Comparison of ENCODE assay signal across 8 mouse cellular contexts in genomic region chr11:107130221-107130788, GRCm38 (mm10). TPM values are rescaled to one million over a fixed set of nuclear protein-coding genes. Genes with fewer than 3 reads are reported as not detected.
A peak's percentile ranks its signal among the peaks of the same experiment; 100 is the strongest.
DNase-seq lines count a peak whose midpoint lies in the region; ATAC-seq lines count a peak whose summit lies in the region.

No protein-coding gene starts in this region.

- peak overlapping the region; percentile 97; the same call in 1 of the 2 replicates for H3K27ac ChIP-seq in forebrain, embryonic 13.5 days
- peak overlapping the region; percentile 98; the same call in 1 of the 2 replicates for H3K27ac ChIP-seq in liver, embryonic 11.5 days (ENCODE audit: low read depth, low read length)
- 0 out of 2 replicates have a peak overlapping the region, but pooled peaks have one; percentile 96 for H3K27ac ChIP-seq in stomach, embryonic 16.5 days (ENCODE audit: low read length)

- peaks cover 36% of the 10 kb centered on the region for H3K4me1 ChIP-seq in forebrain, embryonic 13.5 days
- peaks cover 20% of the 10 kb centered on the region for H3K4me1 ChIP-seq in liver, embryonic 11.5 days (replicated peaks; ENCODE audit: control insufficient read depth, insufficient read depth, low read length)
- peaks cover 12% of the 10 kb centered on the region for H3K4me1 ChIP-seq in stomach, embryonic 16.5 days (ENCODE audit: control insufficient read depth, insufficient read depth, low read length)

- no peak for ATAC-seq in CD4-positive, CD25-positive, alpha-beta regulatory T cell, adult 4 months
- no peak for ATAC-seq in forebrain, embryonic 13.5 days
- ATAC-seq in liver, embryonic 11.5 days (replicated peaks; ENCODE audit: low FRiP score), result no peak
- ATAC-seq in stomach, embryonic 16.5 days (ENCODE audit: insufficient read depth, low FRiP score), result no peak

- H3K4me3 ChIP-seq in forebrain, embryonic 13.5 days, result peak overlapping the region; percentile 85
- H3K4me3 ChIP-seq in liver, embryonic 11.5 days (ENCODE audit: low read depth, low read length), result peak overlapping the region; percentile 95
- H3K4me3 ChIP-seq in stomach, embryonic 16.5 days (replicated peaks; ENCODE audit: low read length), result peak overlapping the region; percentile 88

- 1% methylated on average over 18 of the region's 18 CpGs for WGBS in forebrain, embryonic 13.5 days
- WGBS in liver, embryonic 11.5 days, result 2% methylated on average over 18 of the region's 18 CpGs
- WGBS in stomach, embryonic 16.5 days, result 1% methylated on average over 18 of the region's 18 CpGs

- peak overlapping the region; percentile 75 for H3K4me2 ChIP-seq in forebrain, embryonic 13.5 days
- peak overlapping the region; percentile 86 for H3K4me2 ChIP-seq in liver, embryonic 11.5 days
- H3K4me2 ChIP-seq in stomach, embryonic 16.5 days (ENCODE audit: low read depth, low read length), result peak overlapping the region; percentile 85

- peak; percentile 43 for DNase-seq in CD4-positive, CD25-positive, alpha-beta regulatory T cell, adult 2 months (ENCODE audit: low read depth, low spot score)
- peak; percentile 69 for DNase-seq in A20 (ENCODE audit: low read depth, low spot score)
- no peak for DNase-seq in liver, embryonic 11.5 days (ENCODE audit: low spot score)
- DNase-seq in adrenal gland, postnatal 14 days, result no peak
- no peak for DNase-seq in spleen, postnatal 14 days (ENCODE audit: low spot score in 2 of 2)

- H3K27me3 ChIP-seq in forebrain, embryonic 13.5 days, result no peaks in the 10 kb centered on the region
- no peaks in the 10 kb centered on the region for H3K27me3 ChIP-seq in liver, embryonic 11.5 days (replicated peaks; ENCODE audit: control insufficient read depth, insufficient read depth, low read length)
- no peaks in the 10 kb centered on the region for H3K27me3 ChIP-seq in stomach, embryonic 16.5 days (ENCODE audit: control insufficient read depth, insufficient read depth, low read length)

- H3K36me3 ChIP-seq in forebrain, embryonic 13.5 days (ENCODE audit: poor library complexity, severe bottlenecking), result no peaks in the 10 kb centered on the region
- no peaks in the 10 kb centered on the region for H3K36me3 ChIP-seq in liver, embryonic 11.5 days (ENCODE audit: control insufficient read depth, insufficient read depth, low read length)
- H3K36me3 ChIP-seq in stomach, embryonic 16.5 days (ENCODE audit: control insufficient read depth, insufficient read depth, low read length), result no peaks in the 10 kb centered on the region

- no peaks in the 10 kb centered on the region for H3K9me3 ChIP-seq in forebrain, embryonic 13.5 days (replicated peaks)
- no peaks in the 10 kb centered on the region for H3K9me3 ChIP-seq in liver, embryonic 11.5 days (ENCODE audit: control insufficient read depth, low read length)
- no peaks in the 10 kb centered on the region for H3K9me3 ChIP-seq in stomach, embryonic 16.5 days (replicated peaks; ENCODE audit: control insufficient read depth, low read length)

- H3K9ac ChIP-seq in forebrain, embryonic 13.5 days, result peak overlapping the region; percentile 96
- peak overlapping the region; percentile 98 for H3K9ac ChIP-seq in liver, embryonic 11.5 days (ENCODE audit: low read depth, low read length)
- H3K9ac ChIP-seq in stomach, embryonic 16.5 days (ENCODE audit: low read length), result peak overlapping the region; percentile 100

RNA-seq across cellular contexts. Expression of gene Bptf, which starts 1.6 kb away (rescaled TPM):
- polyA plus RNA-seq in CD4-positive, CD25-positive, alpha-beta regulatory T cell, adult 4 months (2017; shearing (Covaris generic)), result 10 to 100 TPM; 78.0 to 83.2 TPM
- polyA plus RNA-seq in forebrain, embryonic 13.5 days (2015; fragmentation: Nextera tagmentation; extraction: Ambion mirVana), result 42.7 and 45.5 TPM in 2 replicates
- polyA plus RNA-seq in liver, embryonic 11.5 days (2014; fragmentation: Nextera tagmentation; extraction: Ambion mirVana), result 22.6 and 27.9 TPM in 2 replicates
- polyA plus RNA-seq in stomach, embryonic 16.5 days (2015; fragmentation: Nextera tagmentation; extraction: Ambion mirVana), result 22.8 and 27.4 TPM in 2 replicates
- total RNA-seq in adrenal gland, postnatal 14 days (2021), result 42.6 and 47.5 TPM in 2 replicates

RNA-seq across cellular contexts. Expression of gene Nol11, which starts 58.9 kb away (rescaled TPM):
- 10 to 100 TPM; 47.1 to 54.3 TPM for polyA plus RNA-seq in CD4-positive, CD25-positive, alpha-beta regulatory T cell, adult 4 months (2017; shearing (Covaris generic))
- polyA plus RNA-seq in forebrain, embryonic 13.5 days (2015; fragmentation: Nextera tagmentation; extraction: Ambion mirVana), result 55.6 and 63.5 TPM in 2 replicates
- 62.8 and 70.7 TPM in 2 replicates for polyA plus RNA-seq in liver, embryonic 11.5 days (2014; fragmentation: Nextera tagmentation; extraction: Ambion mirVana)
- polyA plus RNA-seq in stomach, embryonic 16.5 days (2015; fragmentation: Nextera tagmentation; extraction: Ambion mirVana), result 46.2 and 48.2 TPM in 2 replicates
- total RNA-seq in adrenal gland, postnatal 14 days (2021), result 23.7 and 26.4 TPM in 2 replicates

Comparison
In these comparisons a context has a peak if more than half of its experiments do, and no peak if none do; other contexts are left out.
1. DNase-seq: peak in CD4-positive, CD25-positive, alpha-beta regulatory T cell, adult 2 months (single experiment) and A20 (single experiment); none in liver, embryonic 11.5 days (single experiment), adrenal gland, postnatal 14 days (single experiment) and spleen, postnatal 14 days (0 of 2).
2. Peak in every context shown above with its lines, with median percentiles within 50 percentile points of each other: H3K27ac ChIP-seq, H3K4me2 ChIP-seq, H3K4me3 ChIP-seq and H3K9ac ChIP-seq.